8 mouse cellular contexts compared by ENCODE assay signal in genomic region chrX:151016938-151017877, GRCm38 (mm10). TPM values are rescaled to one million over a fixed set of nuclear protein-coding genes. Genes with fewer than 3 reads are reported as not detected.
DNase-seq lines count a peak whose midpoint lies in the region; ATAC-seq and TF ChIP-seq lines count a peak whose summit lies in the region.

TSS of gene Gnl3l (minus strand) at chrX:151017322.

- H3K4me3 ChIP-seq in hindbrain, embryonic 10.5 days: peak within 1 kb of the TSS; percentile 55
- peak within 1 kb of the TSS; percentile 41 for H3K4me3 ChIP-seq in lung, postnatal 0 days (ENCODE audit: low read depth, low read length)

- H3K9me3 ChIP-seq in hindbrain, embryonic 10.5 days: no peaks in the 10 kb centered on the region
- H3K9me3 ChIP-seq in lung, postnatal 0 days (ENCODE audit: low read length): no peaks in the 10 kb centered on the region

- 24% methylated on average over 43 of the region's 43 CpGs for WGBS in hindbrain, embryonic 10.5 days
- 17% methylated on average over 40 of the region's 43 CpGs for WGBS in lung, postnatal 0 days

- H3K27ac ChIP-seq in hindbrain, embryonic 10.5 days: peak within 1 kb of the TSS; percentile 89
- peak within 1 kb of the TSS; percentile 68 for H3K27ac ChIP-seq in lung, postnatal 0 days (ENCODE audit: low read length)

- TF ChIP-seq EP300 in lung, postnatal 0 days (IDR thresholded peaks at IDR 0.05): no peak

- 0 out of 2 replicates have a peak within 1 kb of the TSS, but pooled peaks have one; percentile 8 for H3K9ac ChIP-seq in lung, postnatal 0 days (replicated peaks; ENCODE audit: low read depth)

- ATAC-seq in frontal cortex, adult (ENCODE audit: low TSS enrichment): peak; percentile 96
- ATAC-seq in lung, postnatal 0 days: peak; percentile 99

- DNase-seq in MN1 (ENCODE audit: low spot score): peak; percentile 92
- peak; percentile 90 for DNase-seq in cerebellum, adult 9-10 months
- DNase-seq in hindbrain, embryonic 10.5 days (ENCODE audit: low spot score): peak; percentile 87
- DNase-seq in layer of hippocampus, adult 9-11 months: peak; percentile 91
- peak; percentile 94 for DNase-seq in lung, postnatal 0 days (ENCODE audit: low spot score)
- DNase-seq in ovary, postnatal 14 days (ENCODE audit: low spot score): peak; percentile 77
- peak; percentile 92 for DNase-seq in thymus, postnatal 14 days

- no peaks in the 10 kb centered on the region for H3K27me3 ChIP-seq in hindbrain, embryonic 10.5 days (ENCODE audit: insufficient read depth, poor library complexity, severe bottlenecking)
- H3K27me3 ChIP-seq in lung, postnatal 0 days (replicated peaks; ENCODE audit: insufficient read depth, low read length): no peaks in the 10 kb centered on the region

- peaks cover 22% of the 10 kb centered on the region; the same call in 1 of the 2 replicates for H3K36me3 ChIP-seq in hindbrain, embryonic 10.5 days
- no peaks in the 10 kb centered on the region for H3K36me3 ChIP-seq in lung, postnatal 0 days (ENCODE audit: insufficient read depth, low read length)

- H3K4me1 ChIP-seq in hindbrain, embryonic 10.5 days (replicated peaks): peaks cover 12% of the 10 kb centered on the region
- H3K4me1 ChIP-seq in lung, postnatal 0 days (ENCODE audit: insufficient read depth, low read depth, low read length): no peaks in the 10 kb centered on the region

- peak; percentile 75 for TF ChIP-seq CTCF in lung, postnatal 0 days (IDR thresholded peaks at IDR 0.05)

- peak within 1 kb of the TSS; percentile 54 for H3K4me2 ChIP-seq in lung, postnatal 0 days (replicated peaks; ENCODE audit: low read depth, low read length)

RNA-seq across cellular contexts. Expression of gene Gnl3l, which starts in this region (rescaled TPM):
- polyA plus RNA-seq in hindbrain, embryonic 10.5 days (2016; fragmentation: Nextera tagmentation; extraction: Ambion mirVana): 38.6 and 40.1 TPM in 2 replicates
- polyA plus RNA-seq in lung, postnatal 0 days (2015; fragmentation: Nextera tagmentation; extraction: Ambion mirVana): 11.9 and 13.0 TPM in 2 replicates

Comparison
In these comparisons a context has a peak if more than half of its experiments do, and no peak if none do; other contexts are left out.
1. Peak in every context shown above with its lines: DNase-seq, ATAC-seq, H3K4me3 ChIP-seq and H3K27ac ChIP-seq.